Mouse (Mus musculus) brain, embryonic 18.5 days (tissue): ENCODE measurements at regions not wholly inside any gene's neighbourhood (a gene's known extent, or its start where the extent isn't known, plus 50 kb on each side); places are given as distances from the start of the nearest gene placed in this dataset.

Experiments used
- DNase-seq: peaks from one replicate; pipeline ENCODE4 v3.0.0-alpha.2; 2012; ENCODE audit warnings: low read depth, low spot score

DNA sequence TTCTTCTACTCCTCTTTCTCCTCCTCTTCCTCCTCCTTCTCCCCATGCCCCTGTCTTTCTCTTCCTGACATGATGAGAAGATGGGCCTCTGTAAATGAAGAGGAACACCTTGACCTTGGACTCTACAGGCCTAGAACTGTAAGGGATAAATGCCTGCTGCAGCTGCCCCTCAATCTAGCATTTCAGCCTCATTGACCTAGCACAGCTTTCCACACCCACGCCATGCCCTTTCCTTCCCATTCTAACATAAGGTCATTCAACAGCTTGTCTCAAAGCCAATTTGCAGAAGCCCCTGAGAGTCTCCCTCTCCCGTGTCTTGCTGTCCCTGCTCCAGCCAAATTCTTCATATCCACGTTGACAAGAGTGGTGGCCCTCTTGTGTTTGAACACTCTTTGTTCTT is 63.8 kb upstream of the Dscam start:
- no peak for DNase-seq

DNA sequence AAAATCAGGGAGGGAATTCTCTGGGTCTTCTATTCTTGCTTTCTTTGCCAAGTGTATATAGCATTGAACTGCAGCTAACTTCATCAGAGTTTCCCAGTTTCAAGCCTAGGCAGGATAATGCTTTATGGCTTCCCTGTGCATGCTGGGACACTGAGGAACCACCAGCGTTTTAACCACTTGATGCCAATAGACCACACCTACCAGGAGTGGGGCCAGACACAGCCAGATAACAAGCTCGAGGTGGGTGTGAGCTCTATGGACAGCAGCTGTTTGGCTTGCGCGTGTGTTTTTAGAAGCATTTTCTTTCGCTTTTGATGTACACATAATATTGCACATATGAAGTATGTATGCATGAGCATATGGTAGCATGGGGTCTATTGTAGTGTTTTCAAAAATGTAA is 69.1 kb upstream of the Dscam start:
- DNase-seq, result no peak

DNA sequence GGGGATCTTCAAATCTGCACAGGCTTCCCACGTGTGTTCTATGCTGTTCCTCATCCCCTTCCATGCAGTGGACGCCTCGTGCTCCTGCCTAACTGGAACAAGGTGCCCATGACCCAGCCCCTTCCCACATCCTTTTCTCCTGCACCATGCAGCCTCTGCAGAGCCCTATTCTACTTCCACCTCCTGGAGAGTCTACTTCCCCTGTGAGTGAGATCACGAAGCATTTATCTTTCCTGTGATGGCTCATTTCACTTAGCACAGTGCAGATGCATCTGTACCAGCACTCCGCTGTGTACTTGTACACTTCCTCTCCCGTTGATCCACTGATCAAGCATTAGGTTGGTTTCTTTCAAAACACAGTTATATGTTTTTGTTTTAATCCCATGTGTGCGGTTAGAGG is 69.5 kb upstream of the Dscam start:
- DNase-seq, result no peak

DNA sequence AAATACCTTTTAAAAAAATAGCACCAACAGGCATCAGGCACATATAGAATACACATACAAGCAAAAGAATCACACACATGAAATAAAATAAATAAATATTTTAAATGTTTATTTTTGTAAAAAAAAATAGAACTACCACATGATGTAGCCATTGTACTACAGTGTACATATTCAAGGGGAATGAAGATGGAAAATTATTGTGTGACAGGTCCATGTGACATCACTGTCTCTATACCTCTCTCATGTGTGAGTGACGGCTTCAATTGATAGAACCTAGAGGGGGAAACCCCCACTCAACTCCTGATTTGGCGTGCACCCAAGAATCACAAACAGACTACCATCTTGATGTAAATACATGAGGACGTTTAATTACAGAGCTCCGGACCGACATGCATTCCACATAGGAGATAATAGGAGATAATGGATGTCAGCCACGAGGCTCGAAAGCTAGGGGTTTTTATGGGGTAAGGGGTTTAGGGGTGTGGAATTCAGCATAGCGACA is 70.4 kb upstream of the Dscam start:
- no peak for DNase-seq

DNA sequence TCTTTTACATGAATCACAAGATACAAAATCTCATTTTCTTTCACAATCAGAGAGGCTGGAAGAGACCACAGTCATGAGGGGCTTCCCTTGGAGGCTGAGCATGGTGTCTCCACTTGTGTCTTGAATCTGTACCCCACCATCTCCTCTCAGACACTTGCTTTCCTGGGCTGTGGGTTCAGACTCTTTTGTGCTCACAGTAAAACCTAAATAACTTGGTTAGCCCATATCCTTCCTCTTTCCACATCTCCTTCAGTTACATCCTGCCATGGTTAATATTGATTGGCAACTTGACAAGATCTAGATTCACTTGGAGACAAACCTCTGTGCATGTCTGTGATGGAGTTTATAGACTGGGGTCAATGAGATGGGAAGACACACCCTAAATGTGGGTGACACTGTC is 71.1 kb upstream of the Dscam start:
- DNase-seq, result no peak

DNA sequence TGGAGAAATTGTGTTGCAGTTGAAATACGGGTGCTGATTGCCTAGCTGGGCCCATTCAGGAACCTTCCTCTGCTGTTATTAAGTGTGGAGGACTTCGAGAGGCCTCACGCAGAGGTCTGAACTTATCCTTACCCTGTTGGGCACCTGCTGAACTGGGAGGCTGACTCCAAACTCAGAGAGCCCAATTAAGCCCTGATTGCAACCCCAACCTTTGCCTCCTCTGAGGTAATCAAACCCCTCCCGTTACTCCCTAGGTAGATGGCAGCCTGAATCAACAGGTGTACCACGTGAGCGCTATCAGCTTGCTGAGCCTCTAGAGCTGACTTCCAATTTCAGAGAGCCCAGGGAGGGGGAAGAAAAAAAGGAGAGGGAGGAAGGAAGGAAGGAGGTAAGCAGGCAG is 79.9 kb upstream of the Dscam start:
- no peak for DNase-seq

DNA sequence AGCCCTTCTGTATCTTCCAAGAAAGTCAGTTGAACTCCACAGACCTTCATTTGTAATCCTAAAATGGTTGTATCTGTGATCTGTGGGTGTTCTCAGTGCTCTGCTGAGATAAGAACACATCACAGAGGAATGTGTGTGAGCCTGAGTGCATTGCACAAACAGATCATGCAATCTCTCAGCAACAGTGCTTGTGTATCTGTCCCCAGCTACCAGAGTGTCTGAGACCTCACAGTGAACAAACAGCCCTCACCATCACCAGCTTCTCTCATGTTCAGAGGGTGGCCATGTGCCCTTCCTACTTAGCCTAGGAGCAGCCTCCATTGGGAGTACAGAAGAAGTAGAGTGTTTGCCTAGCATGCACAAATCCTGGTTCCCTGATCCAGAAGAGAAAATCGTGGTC is 82.0 kb upstream of the Dscam start:
- no peak for DNase-seq

DNA sequence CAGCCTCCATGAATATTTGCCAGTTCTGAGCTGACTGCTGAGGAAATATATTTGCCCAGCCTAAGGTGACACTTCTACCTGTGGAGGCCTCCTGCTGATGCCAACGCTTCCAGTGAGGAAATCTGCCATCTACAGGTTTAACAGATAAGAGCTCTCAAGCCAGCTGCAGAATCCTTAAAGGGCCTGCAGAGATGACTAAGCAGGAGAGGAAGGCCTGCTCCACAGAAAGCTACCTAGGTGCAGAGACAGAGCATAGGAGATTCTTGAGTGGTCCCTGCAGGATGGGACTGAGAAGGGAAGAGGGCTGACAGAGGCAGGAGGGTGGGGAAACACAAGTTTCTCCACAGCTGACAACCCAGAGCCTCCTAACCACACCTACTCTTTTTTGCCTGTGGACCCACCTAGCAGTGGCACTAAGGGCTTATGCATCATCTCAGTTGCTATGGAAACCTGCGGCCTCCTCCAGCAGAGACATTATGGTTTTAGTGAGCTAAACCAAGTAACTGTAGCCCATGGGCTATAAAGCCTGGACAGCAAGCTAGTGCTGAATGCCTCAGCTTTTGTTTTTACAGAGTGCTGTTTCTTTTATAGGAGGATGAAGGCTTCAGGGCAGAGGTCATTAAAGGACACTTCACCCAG is 82.6 kb upstream of the Dscam start:
- DNase-seq, result peak; percentile 20

DNA sequence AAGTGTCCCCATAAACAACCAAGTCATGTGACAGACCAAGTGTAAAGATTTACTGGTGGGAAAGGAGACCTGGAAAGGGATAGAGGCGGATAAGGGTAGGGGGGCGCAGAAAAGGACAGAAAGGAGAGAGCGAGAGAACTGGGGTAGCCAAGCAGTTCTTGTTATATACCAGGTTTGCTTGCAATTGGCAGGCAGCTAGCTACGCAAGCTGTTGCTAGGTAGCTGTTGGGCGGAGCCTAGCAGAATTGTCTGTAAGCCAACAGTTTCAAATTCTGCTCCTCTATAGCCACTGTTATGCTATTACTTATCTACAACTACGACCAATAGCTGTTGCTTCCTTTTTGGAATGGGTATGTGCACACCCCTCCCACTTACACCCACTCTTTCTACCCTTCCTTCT is 88.3 kb upstream of the Dscam start:
- no peak for DNase-seq

DNA sequence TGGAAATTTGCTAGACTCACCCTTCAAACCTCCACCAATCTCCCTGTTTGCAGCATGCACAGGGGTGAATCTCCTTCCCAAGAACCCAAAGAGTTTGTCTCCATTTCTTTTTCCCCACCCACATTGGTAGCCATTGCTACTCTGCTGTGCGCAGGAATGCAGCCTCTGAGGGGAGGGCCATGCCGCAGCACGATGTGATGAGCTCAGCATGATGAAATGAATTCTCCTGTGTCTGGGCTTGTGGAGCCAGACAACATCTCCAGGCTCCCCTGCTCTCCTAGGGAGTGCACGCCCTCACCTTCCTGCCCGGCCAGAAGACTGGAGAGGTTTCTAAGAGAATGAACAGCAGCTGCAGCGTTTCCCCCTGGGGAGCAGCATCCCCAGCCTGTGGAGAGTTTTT is 92.9 kb upstream of the Dscam start:
- no peak for DNase-seq

DNA sequence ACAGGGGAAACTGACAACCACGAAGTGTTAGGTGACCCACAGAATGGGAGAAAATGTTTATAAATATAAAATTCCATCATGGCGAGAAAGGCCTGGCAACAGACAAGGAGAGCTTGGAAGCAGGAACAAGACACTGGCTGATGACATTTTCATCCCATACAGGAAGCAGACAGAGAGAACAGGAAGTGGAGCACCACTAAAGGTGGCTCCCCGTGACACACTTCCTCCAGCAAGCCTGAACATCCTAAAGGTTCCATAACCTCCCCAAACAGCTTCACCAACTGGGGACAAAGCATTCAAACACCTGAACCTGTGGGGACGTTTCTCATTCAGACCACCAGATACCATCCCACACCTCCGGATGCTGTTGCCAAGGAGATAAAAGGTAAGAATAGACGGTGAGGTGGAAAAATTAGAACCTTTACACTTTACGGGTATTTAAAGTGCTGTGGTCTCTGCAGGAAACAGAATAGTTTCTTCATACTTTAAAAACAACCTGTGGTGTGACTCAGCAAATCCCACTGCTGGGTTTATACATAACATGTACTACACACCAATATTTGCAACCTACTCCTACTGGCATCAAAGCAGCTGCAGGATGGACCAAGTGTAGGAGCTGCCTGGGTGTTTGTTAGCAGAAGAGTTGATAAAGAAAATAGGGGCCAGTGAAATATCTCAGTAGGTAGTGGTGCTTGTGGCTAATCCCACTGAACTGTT is 86.0 kb upstream of the Bace2 start:
- no peak for DNase-seq

DNA sequence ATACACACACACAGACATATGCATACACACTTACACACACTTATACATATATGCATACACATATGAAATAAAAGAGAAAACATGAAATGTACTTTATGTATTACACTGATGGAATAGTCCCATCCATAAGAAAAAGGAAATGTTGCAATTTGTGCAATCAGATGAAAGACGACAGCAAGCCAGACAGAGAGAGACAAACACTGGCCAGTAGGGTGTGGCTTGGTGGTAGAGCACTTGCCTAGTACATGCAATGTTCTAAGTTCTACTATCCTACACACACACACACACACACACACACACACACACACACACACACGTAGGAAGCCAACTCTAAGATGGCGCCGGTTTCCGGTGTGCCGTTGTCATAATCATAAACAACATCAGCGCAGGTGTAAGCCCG is 85.3 kb upstream of the Bace2 start:
- no peak for DNase-seq

DNA sequence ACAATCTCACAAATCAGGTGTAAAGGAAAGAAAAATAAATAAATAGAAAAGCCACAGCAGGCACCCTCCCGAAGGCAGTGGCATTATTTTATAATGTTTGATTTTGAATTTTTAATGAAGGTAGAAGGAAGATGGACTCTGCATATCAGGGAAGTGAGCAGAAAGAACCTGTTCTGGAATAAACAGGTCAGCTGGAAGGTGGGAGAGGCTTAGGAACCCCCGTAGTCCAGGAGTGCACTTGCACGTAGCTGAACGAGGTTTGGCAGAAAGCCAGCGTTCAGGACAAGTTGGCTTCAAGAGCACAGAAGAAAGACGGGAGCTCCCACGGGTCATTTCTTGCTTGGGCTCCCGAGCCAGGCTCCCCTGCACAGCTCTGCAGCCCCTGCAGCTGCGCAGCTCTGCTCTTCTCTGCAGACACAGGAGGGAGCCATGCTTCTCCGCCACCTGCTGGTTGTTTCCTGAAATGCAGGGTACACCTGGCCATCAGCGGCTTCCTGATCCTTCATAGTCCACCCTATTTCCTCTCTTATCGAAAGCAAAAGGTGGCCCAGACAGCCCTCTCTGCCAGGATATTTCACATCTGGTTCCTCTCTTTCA is 84.4 kb upstream of the Bace2 start:
- peak; percentile 43 for DNase-seq

DNA sequence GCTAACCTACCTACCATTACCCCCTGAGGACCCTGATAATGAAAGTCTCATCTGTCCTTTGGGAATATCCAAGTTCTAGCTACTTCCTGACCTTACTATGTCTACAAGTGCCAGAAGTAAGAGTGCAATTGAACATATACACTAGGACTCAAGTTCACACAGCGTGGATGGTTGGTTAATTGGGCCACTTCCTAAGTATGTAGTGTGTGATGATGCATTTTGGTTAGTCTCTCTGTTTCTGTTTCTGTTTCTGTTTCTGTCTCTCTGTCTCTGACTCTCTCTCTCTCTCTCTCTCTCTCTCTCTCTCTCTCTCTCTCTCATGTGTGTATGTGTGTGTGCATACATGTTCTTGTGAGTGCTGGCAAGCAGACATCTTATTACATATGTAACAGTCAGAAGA is 77.6 kb upstream of the Bace2 start:
- DNase-seq, result no peak

DNA sequence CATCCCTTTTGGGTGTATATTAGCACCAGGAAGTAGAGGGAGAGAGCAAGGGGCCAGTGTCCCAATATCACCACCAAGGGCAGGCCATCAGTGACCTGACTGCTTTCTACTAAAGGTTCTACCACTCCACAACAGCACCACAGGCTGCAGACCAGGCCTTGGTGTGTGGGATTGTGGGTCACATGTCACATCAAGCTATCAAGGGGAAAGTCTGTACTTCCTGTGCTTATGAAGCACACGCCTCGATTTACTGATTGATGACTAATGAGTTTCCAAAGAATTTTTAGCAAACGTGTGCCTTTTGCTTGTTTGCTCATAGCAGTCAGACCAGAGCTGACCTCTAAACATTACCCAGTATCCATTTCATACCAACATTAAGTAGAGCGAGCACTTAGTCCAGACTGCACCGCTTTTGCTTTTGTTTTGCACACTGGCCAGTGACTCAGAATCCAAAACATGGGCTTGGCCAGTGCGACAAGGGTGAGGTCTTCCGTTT is 74.9 kb upstream of the Bace2 start:
- no peak for DNase-seq

DNA sequence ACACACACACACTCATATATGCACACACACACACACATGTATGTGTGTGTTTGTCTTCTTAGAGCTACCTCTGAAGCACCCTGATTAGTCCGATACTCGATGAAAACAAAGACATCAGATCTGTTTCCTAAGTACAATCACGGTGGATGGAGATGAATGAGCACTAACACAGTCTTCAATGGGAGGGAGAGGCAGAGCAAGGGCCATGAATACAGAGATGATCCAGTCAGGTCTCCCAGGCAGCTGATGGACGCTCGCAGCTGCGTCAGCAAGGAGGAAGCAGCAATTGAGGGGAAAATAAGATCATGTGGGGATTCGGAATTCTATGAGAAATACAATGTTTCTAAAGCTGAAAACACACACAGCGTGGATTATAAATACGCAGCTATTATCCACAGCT is 73.6 kb upstream of the Bace2 start:
- DNase-seq, result no peak

DNA sequence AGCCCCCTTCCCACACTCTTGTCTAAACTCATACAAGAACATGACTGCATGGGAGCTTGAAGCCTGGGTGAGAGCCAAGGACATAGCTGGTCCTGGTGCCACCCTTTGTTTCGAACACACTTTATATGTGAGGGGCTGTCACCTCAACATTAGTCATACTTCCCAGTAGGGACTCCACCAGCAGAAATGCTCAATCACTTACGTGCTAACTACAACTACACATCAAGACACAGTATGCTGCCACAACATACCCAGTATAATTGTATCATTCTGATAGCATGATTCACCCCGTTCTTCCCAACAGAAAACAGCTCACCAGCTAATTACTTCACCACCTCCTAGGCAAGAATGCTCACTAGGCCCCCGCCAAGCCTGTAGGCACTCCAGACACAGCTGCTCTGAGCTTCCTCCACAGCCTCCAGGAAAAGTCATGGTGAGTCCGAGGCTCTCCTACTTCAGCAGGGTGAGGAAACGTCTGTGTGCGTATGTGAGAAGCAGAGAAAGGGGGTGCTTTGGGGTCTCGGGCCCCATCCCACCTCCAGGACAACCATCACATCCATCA is 70.6 kb upstream of the Bace2 start:
- no peak for DNase-seq

DNA sequence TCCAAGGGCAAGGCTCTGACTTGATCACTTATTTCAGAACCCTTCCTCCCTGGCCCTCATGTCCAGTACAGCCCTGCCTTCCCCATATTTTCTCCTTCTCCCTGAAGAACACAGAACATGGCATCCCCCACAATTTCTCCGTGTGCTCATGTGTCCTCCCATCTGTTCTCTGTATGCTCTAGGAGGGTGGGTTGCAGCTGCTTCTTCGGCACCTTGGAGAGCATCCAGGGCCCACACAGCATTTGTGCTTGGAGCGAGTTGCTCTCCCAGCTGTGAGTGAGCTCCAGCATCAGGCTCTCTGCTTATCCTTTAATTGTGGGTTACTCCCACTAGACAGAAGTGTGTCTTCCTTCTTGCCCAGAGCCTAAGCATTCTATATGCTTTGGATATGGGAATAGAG is 69.8 kb upstream of the Bace2 start:
- no peak for DNase-seq

DNA sequence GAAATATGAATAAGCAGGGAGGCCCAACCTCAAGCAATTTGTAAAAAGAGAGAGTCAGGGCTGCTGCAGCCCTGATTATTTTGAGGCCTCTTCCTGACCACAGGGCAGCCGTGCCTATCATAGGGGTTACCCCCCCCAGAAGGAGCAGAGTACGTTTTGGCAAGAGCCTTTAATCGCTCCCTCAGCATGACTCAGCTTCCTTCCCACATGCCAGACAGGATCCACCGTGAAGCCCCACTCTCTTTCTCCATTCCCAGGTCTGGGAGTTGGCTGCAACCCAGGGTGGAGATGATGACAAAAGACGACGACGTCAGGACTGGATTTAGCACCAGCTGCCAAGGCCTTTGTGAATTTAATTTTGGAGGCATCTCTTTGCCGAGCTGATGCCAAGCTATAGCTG is 67.9 kb upstream of the Bace2 start:
- DNase-seq, result no peak

DNA sequence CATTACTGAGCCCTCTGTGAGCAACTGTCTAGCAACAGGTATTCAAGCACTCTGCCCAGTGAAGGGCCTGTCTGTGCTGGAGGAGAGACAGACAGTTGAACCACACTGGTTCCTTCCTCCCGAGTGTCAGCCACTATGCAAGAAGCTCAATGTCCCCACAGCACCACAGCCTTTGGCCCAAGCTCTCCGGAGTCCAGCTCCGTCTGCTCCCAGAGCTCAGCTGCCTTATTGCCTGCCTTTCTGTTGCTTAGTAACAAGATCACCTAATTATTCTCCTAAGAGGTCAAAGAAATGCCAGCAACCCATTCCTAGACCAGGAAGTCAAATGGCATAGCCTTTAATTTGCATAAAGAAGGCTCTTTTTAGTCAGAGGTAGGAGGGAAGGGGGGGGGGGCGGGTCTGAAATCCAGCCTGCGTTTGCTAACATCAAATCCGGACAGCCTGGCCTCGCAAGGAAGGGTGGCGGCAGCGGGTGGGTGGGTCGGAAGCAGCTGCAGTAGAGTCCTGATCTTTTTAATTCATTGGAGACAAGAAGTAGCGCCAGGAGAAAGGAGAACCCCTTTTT is 64.0 kb upstream of the Bace2 start:
- DNase-seq, result no peak

DNA sequence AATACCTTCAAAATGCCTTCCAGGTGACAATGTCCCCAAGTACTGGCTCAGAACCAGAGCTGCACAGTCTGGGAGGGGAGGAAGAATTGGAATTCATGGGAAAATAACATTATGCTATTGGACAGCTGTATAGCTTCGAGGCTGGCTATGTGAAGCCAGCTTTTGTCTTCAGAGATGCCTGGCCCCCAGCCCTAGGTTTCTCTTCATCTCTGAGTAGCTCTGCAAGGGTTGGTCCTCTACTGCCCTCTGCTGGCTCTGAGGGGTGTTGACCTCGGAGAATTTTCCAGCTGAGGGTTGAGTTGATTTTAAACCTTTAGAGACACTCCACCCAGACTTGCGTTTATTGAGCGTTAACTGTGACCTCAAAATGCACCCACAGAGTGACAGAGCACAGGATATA is 63.3 kb upstream of the Bace2 start:
- DNase-seq, result no peak

DNA sequence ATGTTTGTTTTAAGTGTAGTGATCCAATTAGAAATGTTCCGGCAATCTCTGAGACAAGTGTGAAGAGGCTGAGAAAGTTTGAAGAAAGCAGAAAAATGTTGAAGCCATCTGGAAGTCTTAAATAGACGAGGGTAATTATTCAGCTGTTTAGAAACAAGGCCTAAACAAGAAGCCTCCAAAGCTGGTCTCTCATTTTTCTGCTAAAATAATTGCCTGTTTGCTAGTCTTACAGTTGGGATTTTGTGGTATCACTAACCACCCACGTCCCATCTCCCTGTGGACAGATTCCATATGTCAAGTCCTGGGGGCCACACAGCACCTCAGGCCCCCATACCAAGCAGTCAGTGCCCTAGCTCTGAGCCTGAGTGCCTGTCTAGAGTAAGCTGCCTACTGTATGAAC is 59.4 kb upstream of the Bace2 start:
- DNase-seq, result no peak
